Mouse (Mus musculus) heart, embryonic 13.5 days (tissue): ENCODE data around the gene Mpc2. TPM values are rescaled to one million over a fixed set of nuclear protein-coding genes. Genes with fewer than 3 reads are reported as not detected.

Experiments used
- ATAC-seq: fragments of 200-750 bp; cut with Nextera tagmentation; 2 replicates; pipeline ENCODE4 v1.8.0; 2017; ENCODE audit warnings: moderate TSS enrichment; ENCODE audit not compliant: insufficient number of reproducible peaks, low FRiP score, low TSS enrichment; ENCODE audit errors: extremely low read depth
- H3K27ac ChIP-seq: fragments of 300-500 bp; sonication (generic); replicated peaks from 2 replicates; pipeline ENCODE4 v1.5.1; 2015; ENCODE audit warnings: moderate library complexity, mild to moderate bottlenecking, inconsistent platforms
- H3K27me3 ChIP-seq: fragments of 300-500 bp; sonication (generic); replicated peaks from 2 replicates; pipeline ENCODE4 v1.6.1; 2015; ENCODE audit warnings: mild to moderate bottlenecking, inconsistent platforms
- H3K36me3 ChIP-seq: fragments of 300-500 bp; sonication (generic); 2 replicates; pipeline ENCODE4 v1.6.1; 2015; ENCODE audit warnings: mild to moderate bottlenecking, inconsistent platforms
- H3K4me1 ChIP-seq: fragments of 300-500 bp; sonication (generic); 2 replicates; pipeline ENCODE4 v1.6.1; 2015; ENCODE audit warnings: inconsistent platforms
- H3K4me2 ChIP-seq: fragments of 300-500 bp; sonication (generic); 2 replicates; pipeline ENCODE4 v1.6.1; 2015; ENCODE audit warnings: inconsistent platforms, mild to moderate bottlenecking, moderate library complexity
- H3K4me3 ChIP-seq: fragments of 300-500 bp; sonication (generic); 2 replicates; pipeline ENCODE4 v1.5.1; 2015; ENCODE audit warnings: moderate library complexity, mild to moderate bottlenecking, inconsistent platforms
- H3K9ac ChIP-seq: fragments of 300-500 bp; sonication (generic); 2 replicates; pipeline ENCODE4 v1.6.1; 2015; ENCODE audit warnings: inconsistent platforms, mild to moderate bottlenecking, moderate library complexity
- H3K9me3 ChIP-seq: fragments of 300-500 bp; sonication (generic); 2 replicates; pipeline ENCODE4 v1.6.1; 2016; ENCODE audit warnings: inconsistent platforms
- WGBS: fragments of 180-500 bp; shearing (Covaris S2); methylation state at CpG from one replicate; pipeline ENCODE4 v1.1.7; 2015; ENCODE audit warnings: mixed read lengths; 5-methylcytosine and 5-hydroxymethylcytosine counted together
- polyA plus RNA-seq: library from polyadenylated mRNA; unstranded; fragments of >200 nt; fragmentation: Nextera tagmentation; extraction: Ambion mirVana; gene quantifications from 2 replicates; pipeline ENCODE4 v1.2.1, GENCODE M21; 2015

Mpc2 gene
- polyA plus RNA-seq, 1 experiment from 2014 or later, result 223 TPM

- ATAC-seq, result no peak
- H3K27me3 ChIP-seq, result no peaks in the 10 kb centered on the region
- H3K9ac ChIP-seq, result no peak overlapping the region
- WGBS, result 81% methylated on average over 6 of the region's 6 CpGs
- no peak overlapping the region for H3K4me2 ChIP-seq
- H3K27ac ChIP-seq, result no peak overlapping the region
- H3K4me3 ChIP-seq, result no peak overlapping the region
- H3K4me1 ChIP-seq, result no peaks in the 10 kb centered on the region
- H3K9me3 ChIP-seq, result no peaks in the 10 kb centered on the region
- H3K36me3 ChIP-seq, result no peaks in the 10 kb centered on the region
Measured at GRCm38 (mm10) chr1:165510161-165510560, 49.7 kb downstream of the Mpc2 start.

- no peak overlapping the region for H3K27ac ChIP-seq
- H3K4me1 ChIP-seq, result no peaks in the 10 kb centered on the region
- H3K9ac ChIP-seq, result no peak overlapping the region
- WGBS, result 82% methylated on average over 7 of the region's 7 CpGs
- no peak for ATAC-seq
- no peak overlapping the region for H3K4me2 ChIP-seq
- no peaks in the 10 kb centered on the region for H3K9me3 ChIP-seq
- H3K4me3 ChIP-seq, result no peak overlapping the region
- no peaks in the 10 kb centered on the region for H3K27me3 ChIP-seq
- H3K36me3 ChIP-seq, result no peaks in the 10 kb centered on the region
Measured at GRCm38 (mm10) chr1:165520716-165521115, 60.3 kb downstream of the Mpc2 start.

Other genes with a start within 250 kb of the Mpc2 start
- gene Tiprl, start 223.6 kb upstream of the Mpc2 start, polyA plus RNA-seq, result 78.9 and 92.6 TPM in 2 replicates
- gene Gpr161, start 164.8 kb upstream of the Mpc2 start, polyA plus RNA-seq, result 0.57 and 0.59 TPM in 2 replicates
- 15.2 and 17.2 TPM in 2 replicates for gene Dcaf6, start 162 bp upstream of the Mpc2 start, polyA plus RNA-seq
- gene Adcy10, start 24.5 kb downstream of the Mpc2 start, polyA plus RNA-seq, result 0.03 TPM in 1 of 2 replicates, not detected in the other
- 106 and 116 TPM in 2 replicates for gene Mpzl1, start 173.9 kb downstream of the Mpc2 start, polyA plus RNA-seq
- gene Rcsd1, start 249.1 kb downstream of the Mpc2 start, polyA plus RNA-seq, result 83.9 and 95.4 TPM in 2 replicates